Mouse (Mus musculus): ENCODE results near the gene Atxn10. TPM values are rescaled to one million over a fixed set of nuclear protein-coding genes. Genes with fewer than 3 reads are reported as not detected.
A peak's percentile ranks its signal among the peaks of the same experiment; 100 is the strongest.
"Not testable (repeated sequence)": the region's sequence is repeated elsewhere in the genome, so short reads cannot be mapped to it uniquely, and the experiment has no call there.

The Atxn10 gene
- 10 to 100 TPM; 26.0 to 27.9 (median 27.0) TPM for total RNA-seq (2022)

DNA sequence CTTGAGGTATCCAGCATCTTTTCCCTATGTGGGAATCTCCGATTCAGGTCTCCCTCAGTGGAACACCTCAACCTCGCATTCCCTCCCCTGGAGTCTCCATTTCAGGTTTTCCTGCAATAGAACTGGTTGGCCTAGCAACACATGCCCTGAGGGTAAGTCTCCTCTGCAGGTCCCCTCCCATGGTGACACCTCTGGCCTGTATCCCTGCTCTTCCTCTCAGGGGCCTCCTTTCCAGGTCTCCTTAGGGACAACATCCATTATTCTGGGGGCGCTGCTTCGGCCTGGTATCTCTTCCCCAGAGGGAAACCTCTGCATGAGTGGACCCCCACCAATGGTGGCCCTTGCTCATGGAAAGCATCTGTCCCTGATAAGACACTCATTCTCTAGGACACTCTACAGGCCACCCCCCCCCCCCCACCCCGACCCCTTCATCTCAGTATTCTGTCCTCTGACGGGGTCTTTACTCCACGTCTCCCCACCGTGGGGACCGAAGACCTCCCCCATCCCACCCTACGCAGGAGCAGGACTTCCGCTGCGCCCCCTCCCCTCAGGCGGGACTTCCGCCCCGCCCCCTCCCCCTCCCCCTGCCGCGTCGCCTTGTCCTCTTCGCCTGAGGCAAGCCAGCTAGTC, at the start of gene Atxn10:
Gene Atxn10, plus strand, starts transcription at position 575 of the 630 bp plus-strand sequence.
- no peak for DNase-seq (ENCODE audit: low spot score in 2 of 2)

- no peak for DNase-seq (ENCODE audit: low spot score in 2 of 2)
Measured at GRCm38 (mm10) chr15:85294632-85295031, 41.4 kb upstream of the Atxn10 start.

DNA sequence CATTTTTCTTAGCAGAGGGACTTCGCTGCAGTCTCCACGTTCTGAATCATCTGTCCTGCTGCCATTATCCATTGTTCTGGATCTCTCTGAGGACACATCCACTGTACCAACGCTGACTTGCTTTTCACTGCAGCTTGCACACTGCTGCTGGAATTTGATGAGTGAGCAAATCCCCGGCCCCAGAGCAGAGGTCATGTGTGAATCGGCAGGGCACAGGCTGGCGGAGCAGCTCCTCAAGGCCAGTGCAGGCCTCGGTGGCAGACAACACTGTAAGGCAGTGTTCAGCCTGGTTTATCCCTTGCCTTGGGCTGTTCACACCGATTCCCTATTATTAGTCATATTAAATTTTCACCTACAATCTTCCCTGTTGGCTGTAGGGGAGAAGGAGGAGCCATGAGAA, 40.5 kb upstream of the Atxn10 start:
- DNase-seq (ENCODE audit: low spot score in 2 of 2) = no peak

DNA sequence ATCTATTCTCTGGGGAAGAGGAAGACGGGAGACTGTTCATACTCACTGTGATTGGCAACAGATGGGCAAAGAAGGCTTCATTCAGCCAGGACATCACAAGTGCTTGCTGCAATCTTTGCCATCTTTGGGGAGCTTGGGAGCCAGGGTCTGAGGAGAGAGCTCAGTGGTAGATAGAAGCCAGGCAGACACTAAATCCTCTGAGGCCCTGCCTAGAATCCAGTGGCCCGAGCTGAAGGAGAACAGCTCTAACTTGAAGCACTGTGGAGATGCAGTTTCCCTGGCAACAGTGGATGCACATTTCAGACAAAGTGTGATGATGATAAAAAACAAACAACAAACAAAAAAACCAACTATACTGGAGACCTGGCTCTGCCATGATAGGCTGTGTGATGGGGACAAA, 40.1 kb upstream of the Atxn10 start:
- DNase-seq (ENCODE audit: low spot score in 2 of 2) = no peak

DNA sequence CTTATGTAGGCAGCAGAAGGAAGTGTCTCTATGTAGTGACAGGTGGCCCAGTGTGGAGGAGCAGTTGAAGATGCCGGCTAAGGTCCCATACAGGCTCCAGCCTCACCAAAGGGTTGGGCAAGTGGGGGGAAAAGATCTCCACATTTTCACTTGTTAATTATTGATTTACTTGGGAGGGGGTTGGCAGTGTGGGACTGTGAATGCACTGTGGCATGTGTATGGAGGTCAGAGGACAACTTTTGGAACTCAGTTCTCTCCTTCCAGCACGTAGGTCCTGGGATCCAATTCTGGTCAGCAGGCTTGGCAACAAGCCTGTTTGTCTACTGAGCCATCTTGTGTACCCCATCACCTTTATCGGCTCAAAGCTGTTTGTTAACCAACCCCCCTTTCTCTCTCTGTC, 39.5 kb upstream of the Atxn10 start:
- DNase-seq (ENCODE audit: low spot score in 2 of 2) = no peak

- DNase-seq (ENCODE audit: low spot score in 2 of 2) = no peak
Measured at GRCm38 (mm10) chr15:85298167-85298781, 37.8 kb upstream of the Atxn10 start.

DNA sequence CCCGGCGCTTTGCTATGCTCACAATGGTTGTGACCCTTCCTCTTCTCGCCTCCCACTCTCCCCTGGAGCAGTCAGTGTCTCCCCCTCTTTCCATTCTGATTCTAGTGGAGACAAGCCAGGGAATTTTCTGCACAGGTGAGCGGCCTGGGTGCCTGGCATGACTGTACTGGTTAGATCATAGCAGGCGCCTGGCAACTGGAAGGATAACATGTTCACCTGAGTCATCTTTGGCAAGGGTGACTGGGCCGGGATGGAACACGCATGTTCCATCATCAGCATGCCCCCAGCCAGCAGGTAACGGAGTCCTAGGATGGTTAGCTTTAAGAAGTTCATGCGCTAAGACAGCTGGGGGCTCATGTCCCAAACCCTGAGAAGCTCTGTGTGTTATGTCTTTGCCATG, 37.1 kb upstream of the Atxn10 start:
- no peak for DNase-seq (ENCODE audit: low spot score in 2 of 2)

DNA sequence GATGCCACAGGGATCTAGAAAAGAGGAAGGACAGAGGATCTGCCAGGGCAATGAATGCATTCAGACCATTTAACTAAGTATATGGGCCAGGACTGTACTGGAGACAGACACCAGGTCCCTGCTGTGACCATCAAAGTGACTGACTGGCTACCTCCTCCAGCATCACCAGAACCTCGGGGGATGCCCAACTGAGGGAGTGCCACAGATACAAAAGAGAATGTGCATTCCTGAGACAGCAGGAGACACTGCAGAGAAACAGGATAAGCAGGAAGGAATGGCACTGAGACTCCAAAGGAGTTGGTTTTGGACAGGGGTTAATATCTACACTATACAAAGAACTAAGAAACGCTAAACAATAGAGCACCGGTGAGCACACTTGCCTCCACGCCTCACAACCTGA, 32.8 kb upstream of the Atxn10 start:
- DNase-seq (ENCODE audit: low spot score in 2 of 2) = no peak

DNA sequence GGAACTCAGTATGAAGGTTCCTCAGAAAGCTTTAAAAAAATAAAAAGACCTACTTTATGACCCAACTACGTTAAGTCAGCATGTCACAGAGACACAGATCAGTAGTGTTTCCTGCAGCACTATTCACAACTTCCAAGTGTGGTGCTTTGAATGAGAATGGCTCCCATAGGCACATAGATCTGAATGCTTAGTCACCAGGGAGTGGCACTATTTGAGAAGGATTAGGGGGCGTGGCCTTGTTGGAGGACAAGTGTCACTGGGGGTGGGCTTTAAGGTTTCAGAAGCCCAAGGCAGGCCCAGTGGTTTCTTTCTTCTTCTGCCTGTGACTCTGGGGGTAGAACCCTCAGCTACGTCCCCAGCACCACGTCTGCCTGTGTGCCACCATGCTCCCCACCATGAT, 32.1 kb upstream of the Atxn10 start:
- DNase-seq (ENCODE audit: low spot score in 2 of 2) = no peak

GRCm38 (mm10) chr15:85307061-85307660, 28.9 kb upstream of the Atxn10 start:
- DNase-seq (ENCODE audit: low spot score in 2 of 2) = no peak

- DNase-seq (ENCODE audit: low spot score in 2 of 2) = no peak
Measured at GRCm38 (mm10) chr15:85311058-85311657, 24.9 kb upstream of the Atxn10 start.

DNA sequence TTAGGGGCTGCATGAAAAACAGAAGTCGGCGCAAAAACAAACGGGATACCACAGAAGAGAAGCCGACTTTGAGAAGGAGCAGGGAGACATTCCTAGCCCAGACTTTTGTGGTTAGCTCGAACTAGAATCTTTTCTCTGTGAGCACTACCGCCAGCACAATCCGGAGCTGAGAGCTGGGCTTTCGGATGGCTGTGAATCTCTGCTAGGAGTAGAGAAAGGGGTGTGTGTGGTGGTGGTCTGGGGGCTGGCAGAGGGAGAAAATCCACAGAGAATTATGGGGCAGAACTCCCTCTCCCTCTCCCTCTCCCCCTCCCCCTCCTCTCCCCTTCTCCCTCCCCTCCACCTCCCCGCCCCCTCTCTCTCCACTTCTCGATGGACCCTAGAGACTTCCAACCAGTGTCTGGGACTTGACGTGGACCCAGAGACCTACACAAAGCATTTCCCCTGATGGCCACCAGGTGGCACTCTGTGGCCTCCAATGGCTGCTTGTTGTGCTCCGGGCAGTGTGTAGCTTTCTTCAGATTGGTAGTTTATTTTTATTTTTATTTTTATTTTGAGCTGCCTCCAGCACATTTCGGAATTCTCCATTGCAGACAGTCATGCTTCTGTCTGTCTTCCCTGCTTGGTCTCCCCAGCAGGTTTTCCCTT, 20.5 kb upstream of the Atxn10 start:
- peak; percentile 43 to 55 for DNase-seq (ENCODE audit: low spot score in 2 of 2)

- no peak for DNase-seq (ENCODE audit: low spot score in 2 of 2)
Measured at GRCm38 (mm10) chr15:85316342-85317140, 19.5 kb upstream of the Atxn10 start.

DNA sequence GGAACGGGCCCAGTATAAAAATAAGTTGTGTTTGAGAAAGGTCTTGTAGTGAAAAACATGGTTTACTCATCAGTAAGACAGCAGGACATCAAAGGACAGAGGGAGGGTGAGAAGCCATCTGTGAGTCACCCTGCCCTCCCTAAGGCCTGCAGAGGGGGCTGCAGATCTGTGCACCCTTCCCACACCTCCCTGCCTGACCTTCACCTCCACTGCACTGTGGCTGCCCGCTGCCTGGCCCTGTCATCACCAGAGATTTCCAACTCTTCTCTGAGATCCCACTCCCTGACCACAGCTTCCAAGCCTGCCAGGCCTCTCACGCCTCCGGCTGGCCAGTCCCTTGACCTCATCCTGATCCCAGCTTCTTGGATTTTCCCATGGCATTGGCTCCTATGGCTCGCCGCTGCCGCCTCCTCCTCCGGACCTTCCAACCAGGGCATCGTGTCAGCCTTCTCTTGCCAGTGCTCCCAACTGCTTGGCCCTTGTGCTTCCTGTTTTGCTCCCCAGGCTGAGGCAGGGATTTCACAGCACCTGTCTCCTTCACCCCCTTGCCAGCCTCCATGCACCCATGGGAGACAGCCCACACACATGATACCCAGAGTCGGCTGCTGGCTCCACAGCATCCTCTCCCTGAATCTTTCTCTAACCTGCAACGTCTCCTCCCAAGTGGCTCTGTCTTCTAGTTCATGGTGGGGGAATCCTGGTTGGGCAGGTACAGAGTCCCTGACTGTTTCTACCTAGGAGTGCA, 15.9 kb upstream of the Atxn10 start:
- DNase-seq (ENCODE audit: low spot score in 2 of 2) = no peak

DNA sequence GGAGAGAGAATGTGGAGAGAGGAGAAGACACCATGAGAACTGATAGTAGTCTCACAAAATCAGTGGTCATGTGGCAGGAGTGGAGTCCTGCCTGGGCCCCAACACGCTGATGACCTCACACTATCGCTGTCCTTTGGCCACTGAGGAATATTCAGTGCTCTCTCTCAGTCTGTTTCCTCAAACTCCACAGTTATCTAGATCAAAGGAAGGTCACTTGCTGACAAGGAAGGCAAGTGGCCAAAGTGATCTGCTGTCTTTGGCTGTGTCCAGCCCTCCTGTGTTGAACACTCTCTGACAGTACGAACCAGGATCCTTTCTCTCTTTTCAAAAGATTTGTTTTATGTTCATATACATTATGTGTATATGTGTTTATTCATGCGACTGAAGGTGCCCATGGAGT, 12.8 kb upstream of the Atxn10 start:
- DNase-seq (ENCODE audit: low spot score in 2 of 2) = no peak

DNA sequence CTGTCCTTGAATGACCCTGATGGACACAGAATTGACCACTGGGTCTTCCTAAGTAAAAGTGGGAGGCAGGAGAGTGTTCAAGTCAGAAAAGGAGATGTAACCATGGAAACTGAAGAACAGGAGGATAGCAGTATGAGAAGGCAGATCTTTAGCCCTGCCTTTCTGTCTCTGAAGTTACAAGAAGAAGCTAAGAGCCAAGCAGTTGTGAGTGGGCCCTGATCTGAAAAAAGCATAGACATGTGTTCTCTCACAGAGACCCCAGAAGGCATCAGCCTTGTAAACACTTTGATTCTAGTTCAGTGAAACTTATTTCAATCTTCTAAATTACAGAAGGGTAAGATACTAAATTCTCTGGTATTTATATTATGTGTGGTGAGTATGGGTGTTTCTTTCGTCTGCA, 11.6 kb upstream of the Atxn10 start:
- no peak for DNase-seq (ENCODE audit: low spot score in 2 of 2)

- no peak for DNase-seq (ENCODE audit: low spot score in 2 of 2)
Measured at GRCm38 (mm10) chr15:85327808-85328207, 8.2 kb upstream of the Atxn10 start.

- DNase-seq (ENCODE audit: low spot score in 2 of 2) = not testable (repeated sequence)
Measured at GRCm38 (mm10) chr15:85328455-85328854, 7.6 kb upstream of the Atxn10 start.

DNA sequence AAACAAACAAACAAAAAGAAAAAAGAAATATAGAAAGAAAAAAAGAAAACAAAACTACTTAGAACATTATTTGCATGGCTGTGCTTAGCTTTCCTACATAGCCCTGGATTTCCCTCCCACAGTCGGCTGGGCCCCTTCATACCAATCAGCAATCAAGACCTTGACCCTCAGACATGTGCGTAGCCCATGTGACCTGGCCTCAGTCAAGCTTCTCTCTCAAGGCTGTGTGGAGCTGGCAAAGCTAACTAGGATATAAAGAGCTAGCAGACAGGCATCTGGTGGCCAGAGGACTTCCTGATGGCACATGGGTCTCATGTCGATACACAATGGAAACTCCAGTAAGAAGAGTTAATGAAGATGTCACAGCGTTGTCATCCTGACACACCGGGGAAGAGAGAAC, 6.9 kb upstream of the Atxn10 start:
- DNase-seq (ENCODE audit: low spot score in 2 of 2) = no peak

- no peak for DNase-seq (ENCODE audit: low spot score in 2 of 2)
Measured at GRCm38 (mm10) chr15:85330024-85330423, 6.0 kb upstream of the Atxn10 start.

DNA sequence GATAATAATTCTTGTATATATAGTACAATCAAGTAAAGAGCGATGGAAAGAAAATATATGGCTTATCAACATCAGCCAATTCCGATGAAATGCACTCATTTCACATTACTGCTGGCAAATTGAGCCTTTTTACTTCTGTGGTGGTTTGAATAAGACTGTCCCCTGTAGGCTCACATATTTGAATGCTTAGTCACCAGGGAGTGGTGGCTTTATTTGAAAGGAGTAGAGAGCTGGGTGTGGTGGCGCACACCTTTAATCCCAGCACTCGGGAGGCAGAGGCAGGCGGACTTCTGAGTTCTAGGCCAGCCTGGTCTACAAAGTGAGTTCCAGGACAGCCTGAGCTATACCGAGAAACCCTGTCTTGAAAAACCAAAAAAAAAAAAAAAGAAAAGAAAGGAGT, 2.5 kb upstream of the Atxn10 start:
- not testable (repeated sequence) for DNase-seq (ENCODE audit: low spot score in 2 of 2)

Data from gastrocnemius, adult 8-10 months (tissue).